Mouse (Mus musculus) bone marrow macrophage, adult 2 months (primary cell): ENCODE data around the gene Adamts9.

Source experiments
- CTCF ChIP-seq: IDR thresholded peaks from 2 replicates; pipeline ENCODE4 v1.5.1; 2012; ENCODE audit warnings: low read depth, mild to moderate bottlenecking, low read length, moderate library complexity
- POLR2A ChIP-seq: IDR thresholded peaks from 2 replicates; pipeline ENCODE4 v1.6.1; 2012; ENCODE audit warnings: mild to moderate bottlenecking, low read depth, low read length, borderline replicate concordance

DNA sequence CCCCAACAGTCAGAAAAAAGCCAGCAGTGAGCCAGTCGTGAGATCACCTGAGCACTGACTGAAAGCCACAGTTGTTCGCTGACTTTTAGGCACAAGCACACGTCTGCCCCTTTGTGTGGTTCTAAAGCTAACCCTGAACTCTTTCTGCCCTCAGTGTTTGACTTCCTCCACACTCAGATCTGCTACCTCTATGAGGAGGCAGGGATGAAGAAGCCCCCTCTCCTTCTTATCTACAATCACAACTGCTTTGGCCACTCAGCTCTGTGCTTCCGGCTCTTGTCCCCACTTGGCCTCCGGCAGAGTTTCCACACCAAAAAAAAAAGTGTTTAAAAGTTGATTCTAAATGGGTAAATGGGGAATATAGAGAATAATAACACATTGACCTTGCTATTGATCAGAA is 67.2 kb downstream of the Adamts9 start:
- TF ChIP-seq POLR2A (no peak), CTCF (no peak)
